Mouse (Mus musculus) heart, embryonic 16.5 days (tissue): Measurements from ENCODE around the gene Zfp873. TPM values are rescaled to one million over a fixed set of nuclear protein-coding genes. Genes with fewer than 3 reads are reported as not detected.

Source experiments
- polyA plus RNA-seq: library from polyadenylated mRNA; unstranded; fragments of >200 nt; fragmentation: Nextera tagmentation; extraction: Ambion mirVana; gene quantifications from 2 replicates; pipeline ENCODE4 v1.2.1, GENCODE M21; 2015

Zfp873 gene
- polyA plus RNA-seq, 1 experiment from 2014 or later = 11.9 TPM

Other genes with a start within 250 kb of the Zfp873 start
- 1.7 and 2.5 TPM in 2 replicates for gene Gm4767, start 235.9 kb upstream of the Zfp873 start, polyA plus RNA-seq
- 5.8 and 6.7 TPM in 2 replicates for gene Gm32687, start 184.2 kb upstream of the Zfp873 start, polyA plus RNA-seq
- 0.91 and 1.7 TPM in 2 replicates for gene Zfp781, start 117.6 kb upstream of the Zfp873 start, polyA plus RNA-seq
- gene BC024063, start 35.2 kb downstream of the Zfp873 start, polyA plus RNA-seq = 2.9 and 3.0 TPM in 2 replicates
- 4.1 and 4.6 TPM in 2 replicates for gene AU041133, start 79.9 kb downstream of the Zfp873 start, polyA plus RNA-seq
- gene Zfp938, start 193.2 kb downstream of the Zfp873 start, polyA plus RNA-seq = 13.4 and 13.9 TPM in 2 replicates